Mouse (Mus musculus): ENCODE data around the gene Gm1043. TPM values are rescaled to one million over a fixed set of nuclear protein-coding genes. Genes with fewer than 3 reads are reported as not detected.

Gene Gm1043
- polyA plus RNA-seq, 1 experiment from 2014 or later: 4.3 TPM

DNA sequence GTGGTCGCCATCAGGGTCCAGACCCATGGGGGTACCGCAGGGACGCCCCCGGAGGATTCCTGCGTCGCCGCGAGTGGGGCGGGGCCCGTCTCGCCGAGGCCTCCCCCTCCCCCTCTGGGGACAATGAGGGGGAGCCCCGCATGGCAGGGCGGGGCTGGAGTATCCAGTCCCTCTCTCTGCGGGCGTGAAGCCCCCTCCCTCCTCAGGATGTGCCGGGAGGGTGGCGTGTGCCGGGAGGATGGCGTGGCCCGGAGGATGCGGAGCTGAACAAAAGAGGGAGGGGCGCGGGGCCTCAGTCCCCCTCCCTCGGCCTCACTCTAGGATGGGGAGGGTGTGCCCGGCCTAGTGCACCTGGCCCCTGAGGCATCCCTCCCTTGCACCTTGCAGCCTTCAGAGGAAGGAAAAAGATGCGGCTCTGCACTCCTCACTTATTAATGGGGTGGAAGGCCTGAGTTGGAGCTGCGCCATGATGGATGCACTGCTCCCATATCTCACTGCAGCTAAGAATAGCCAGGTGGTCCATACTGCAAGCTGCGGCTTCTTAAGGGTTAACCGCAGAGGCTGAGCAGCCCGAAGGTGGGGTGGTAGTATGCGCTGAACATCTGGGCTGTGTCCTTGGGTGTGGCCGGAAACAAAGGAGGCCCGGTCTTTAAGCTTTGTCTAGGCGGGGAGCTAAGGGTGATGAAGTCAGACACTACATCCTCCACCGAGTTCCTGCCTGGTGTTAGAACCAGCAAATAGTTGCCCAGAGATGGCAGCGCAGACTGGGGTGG lies 161.2 kb downstream of the Gm1043 start:
- H3K4me3 ChIP-seq (replicated peaks; ENCODE audit: low read length): peak overlapping the region; percentile 58
- ATAC-seq: peak; percentile 51
- peak overlapping the region; percentile 79 for H3K9ac ChIP-seq (replicated peaks; ENCODE audit: low read depth, low read length)
- H3K27ac ChIP-seq (ENCODE audit: low read length): peak overlapping the region; percentile 93
- H3K27me3 ChIP-seq (replicated peaks; ENCODE audit: control insufficient read depth, insufficient read depth, low read length): peaks cover 5% of the 10 kb centered on the region; the same call in 1 of the 2 replicates
- WGBS: under 1% methylated on average over 31 of the region's 37 CpGs
- H3K9me3 ChIP-seq (ENCODE audit: control insufficient read depth, low read length): no peaks in the 10 kb centered on the region
- no peaks in the 10 kb centered on the region for H3K36me3 ChIP-seq (ENCODE audit: control insufficient read depth, insufficient read depth)
- peaks cover 71% of the 10 kb centered on the region for H3K4me1 ChIP-seq (replicated peaks; ENCODE audit: control insufficient read depth, insufficient read depth, low read length)
- H3K4me2 ChIP-seq (ENCODE audit: low read length): peak overlapping the region; percentile 68

DNA sequence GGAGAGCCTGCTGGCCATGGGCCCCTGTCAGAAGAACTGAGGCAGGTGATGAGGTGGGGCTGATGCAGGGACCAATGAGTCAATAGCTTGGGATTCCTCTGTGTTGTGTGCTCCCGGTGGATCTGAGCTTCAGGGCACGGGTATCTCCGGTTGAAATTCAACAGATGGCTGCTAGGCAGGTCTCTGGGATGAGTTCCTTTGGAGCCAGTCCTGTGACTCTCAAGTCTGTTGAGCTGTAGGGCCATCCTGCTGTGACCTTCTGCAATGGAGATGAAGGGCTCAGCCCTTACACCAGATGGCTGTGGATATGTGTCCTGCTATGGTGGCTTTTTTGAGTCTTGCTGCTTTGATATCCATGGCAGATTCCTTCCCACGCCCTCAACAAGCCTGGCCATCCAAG lies 162.3 kb downstream of the Gm1043 start:
- Histone ChIP-seq H3K36me3 (ENCODE audit: control insufficient read depth, insufficient read depth) (no peaks in the 10 kb centered on the region), H3K9ac (replicated peaks; ENCODE audit: low read depth, low read length) (peak overlapping the region; percentile 56), H3K27me3 (replicated peaks; ENCODE audit: control insufficient read depth, insufficient read depth, low read length) (peaks cover 5% of the 10 kb centered on the region; the same call in 1 of the 2 replicates), H3K9me3 (ENCODE audit: control insufficient read depth, low read length) (no peaks in the 10 kb centered on the region), H3K4me2 (ENCODE audit: low read length) (peak overlapping the region; percentile 68), H3K4me1 (replicated peaks; ENCODE audit: control insufficient read depth, insufficient read depth, low read length) (peaks cover 71% of the 10 kb centered on the region), H3K27ac (ENCODE audit: low read length) (peak overlapping the region; percentile 39; the same call in 1 of the 2 replicates), H3K4me3 (replicated peaks; ENCODE audit: low read length) (peak overlapping the region; percentile 58)
- ATAC-seq: no peak
- 66% methylated on average over 4 of the region's 4 CpGs for WGBS

DNA sequence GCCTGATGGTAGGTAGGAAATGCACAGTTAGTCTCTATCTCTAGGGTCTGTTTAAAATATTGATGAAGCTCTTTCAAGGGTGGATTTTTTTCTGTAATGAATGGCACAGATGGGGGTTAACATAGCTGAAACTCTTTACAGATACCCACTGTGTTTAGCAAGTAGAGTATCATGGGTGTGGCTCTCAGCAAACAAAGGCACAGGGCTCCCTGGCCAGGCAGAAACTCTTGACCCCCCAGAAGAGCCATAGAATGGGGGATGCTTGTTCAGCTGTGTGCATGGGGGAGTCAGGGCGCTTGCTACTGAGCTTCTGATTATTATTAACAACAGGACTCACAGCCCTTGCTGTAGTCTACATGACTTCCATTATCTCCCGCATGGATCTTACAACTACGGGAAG lies 163.7 kb downstream of the Gm1043 start:
- Histone ChIP-seq H3K4me1 (replicated peaks; ENCODE audit: control insufficient read depth, insufficient read depth, low read length) (peaks cover 58% of the 10 kb centered on the region), H3K4me2 (ENCODE audit: low read length) (peak overlapping the region; percentile 68), H3K9ac (replicated peaks; ENCODE audit: low read depth, low read length) (no peak overlapping the region), H3K9me3 (ENCODE audit: control insufficient read depth, low read length) (no peaks in the 10 kb centered on the region), H3K27ac (ENCODE audit: low read length) (no peak overlapping the region), H3K4me3 (replicated peaks; ENCODE audit: low read length) (peak overlapping the region; percentile 58), H3K27me3 (replicated peaks; ENCODE audit: control insufficient read depth, insufficient read depth, low read length) (no peaks in the 10 kb centered on the region), H3K36me3 (ENCODE audit: control insufficient read depth, insufficient read depth) (no peaks in the 10 kb centered on the region)
- 74% methylated on average over 3 of the region's 3 CpGs for WGBS
- no peak for ATAC-seq

- ATAC-seq: no peak
- Histone ChIP-seq H3K4me2 (ENCODE audit: low read length) (no peak overlapping the region), H3K36me3 (ENCODE audit: control insufficient read depth, insufficient read depth) (no peaks in the 10 kb centered on the region), H3K4me3 (replicated peaks; ENCODE audit: low read length) (no peak overlapping the region), H3K9ac (replicated peaks; ENCODE audit: low read depth, low read length) (no peak overlapping the region), H3K27me3 (replicated peaks; ENCODE audit: control insufficient read depth, insufficient read depth, low read length) (no peaks in the 10 kb centered on the region), H3K27ac (ENCODE audit: low read length) (no peak overlapping the region), H3K9me3 (ENCODE audit: control insufficient read depth, low read length) (no peaks in the 10 kb centered on the region), H3K4me1 (replicated peaks; ENCODE audit: control insufficient read depth, insufficient read depth, low read length) (peaks cover 67% of the 10 kb centered on the region)
- WGBS: 78% methylated on average over 3 of the region's 3 CpGs
Measured at GRCm38 (mm10) chr5:37251596-37251995, 166.4 kb downstream of the Gm1043 start.

DNA sequence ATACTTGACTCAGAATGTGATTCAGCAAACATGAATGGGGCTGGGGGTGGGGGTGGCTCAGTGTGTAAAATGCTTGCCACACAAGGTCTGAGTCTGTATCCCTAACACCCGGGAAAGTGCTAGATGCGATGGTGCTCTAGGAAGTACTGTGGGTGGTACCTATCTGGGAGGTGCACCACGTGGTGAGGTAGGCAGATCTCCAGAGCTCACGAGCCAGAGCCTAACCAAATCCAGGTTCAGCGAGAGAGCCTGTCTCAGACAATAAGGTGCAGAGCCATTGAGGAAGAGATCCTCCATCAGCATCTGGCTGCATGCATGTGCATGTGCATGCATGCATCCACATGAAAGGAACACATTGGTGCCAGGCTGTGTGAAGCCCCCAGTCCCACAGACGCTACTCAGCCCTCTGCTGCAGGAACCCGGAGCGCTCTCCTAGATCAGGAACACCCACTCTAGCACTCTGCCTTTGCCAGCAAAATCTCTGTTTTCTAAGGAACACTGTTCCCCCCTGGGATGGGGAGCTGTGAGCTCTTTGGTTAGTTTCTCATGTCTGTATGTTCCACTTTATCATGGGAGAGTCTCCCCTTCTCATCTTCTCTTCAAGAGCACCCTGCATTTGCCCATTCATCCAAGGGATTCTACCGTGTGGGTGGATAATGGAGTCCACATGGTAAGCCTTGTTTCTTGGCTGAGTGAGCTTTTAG lies 167.1 kb downstream of the Gm1043 start:
- Histone ChIP-seq H3K4me1 (replicated peaks; ENCODE audit: control insufficient read depth, insufficient read depth, low read length) (peaks cover 73% of the 10 kb centered on the region), H3K9me3 (ENCODE audit: control insufficient read depth, low read length) (no peaks in the 10 kb centered on the region), H3K27me3 (replicated peaks; ENCODE audit: control insufficient read depth, insufficient read depth, low read length) (no peaks in the 10 kb centered on the region), H3K4me2 (ENCODE audit: low read length) (no peak overlapping the region), H3K27ac (ENCODE audit: low read length) (no peak overlapping the region), H3K9ac (replicated peaks; ENCODE audit: low read depth, low read length) (no peak overlapping the region), H3K4me3 (replicated peaks; ENCODE audit: low read length) (no peak overlapping the region), H3K36me3 (ENCODE audit: control insufficient read depth, insufficient read depth) (no peaks in the 10 kb centered on the region)
- WGBS: 78% methylated on average over 9 of the region's 9 CpGs
- ATAC-seq: no peak

- Histone ChIP-seq H3K27me3 (replicated peaks; ENCODE audit: control insufficient read depth, insufficient read depth, low read length) (no peaks in the 10 kb centered on the region), H3K9ac (replicated peaks; ENCODE audit: low read depth, low read length) (no peak overlapping the region), H3K27ac (ENCODE audit: low read length) (no peak overlapping the region), H3K9me3 (ENCODE audit: control insufficient read depth, low read length) (no peaks in the 10 kb centered on the region), H3K4me3 (replicated peaks; ENCODE audit: low read length) (no peak overlapping the region), H3K4me2 (ENCODE audit: low read length) (no peak overlapping the region), H3K4me1 (replicated peaks; ENCODE audit: control insufficient read depth, insufficient read depth, low read length) (peaks cover 63% of the 10 kb centered on the region), H3K36me3 (ENCODE audit: control insufficient read depth, insufficient read depth) (no peaks in the 10 kb centered on the region)
- 59% methylated on average over 4 of the region's 4 CpGs for WGBS
- ATAC-seq: no peak
Measured at GRCm38 (mm10) chr5:37254523-37254922, 169.4 kb downstream of the Gm1043 start.

DNA sequence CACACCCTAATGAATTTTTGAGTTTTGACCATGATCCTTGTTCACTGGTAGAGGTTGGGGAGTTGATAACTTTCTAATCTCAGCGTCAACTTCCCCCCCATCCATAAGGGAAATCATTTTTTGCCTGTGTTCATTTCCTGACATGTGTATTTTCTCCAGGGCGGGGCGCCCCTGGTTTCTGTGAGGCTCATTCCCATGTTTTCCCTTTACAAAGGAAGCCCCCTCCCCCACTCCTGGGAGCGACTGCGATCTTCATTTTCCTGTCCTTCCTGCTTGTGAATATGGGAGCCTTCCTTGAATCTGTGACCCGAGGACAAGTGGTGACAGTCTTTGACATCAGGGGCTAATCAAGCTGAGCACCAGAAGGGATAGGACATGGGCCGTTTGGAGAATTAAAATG lies 171.7 kb downstream of the Gm1043 start:
- Histone ChIP-seq H3K4me1 (replicated peaks; ENCODE audit: control insufficient read depth, insufficient read depth, low read length) (peaks cover 50% of the 10 kb centered on the region), H3K4me2 (ENCODE audit: low read length) (no peak overlapping the region), H3K27ac (ENCODE audit: low read length) (no peak overlapping the region), H3K9ac (replicated peaks; ENCODE audit: low read depth, low read length) (no peak overlapping the region), H3K27me3 (replicated peaks; ENCODE audit: control insufficient read depth, insufficient read depth, low read length) (no peaks in the 10 kb centered on the region), H3K9me3 (ENCODE audit: control insufficient read depth, low read length) (no peaks in the 10 kb centered on the region), H3K4me3 (replicated peaks; ENCODE audit: low read length) (no peak overlapping the region), H3K36me3 (ENCODE audit: control insufficient read depth, insufficient read depth) (no peaks in the 10 kb centered on the region)
- 70% methylated on average over 7 of the region's 7 CpGs for WGBS
- ATAC-seq: no peak

DNA sequence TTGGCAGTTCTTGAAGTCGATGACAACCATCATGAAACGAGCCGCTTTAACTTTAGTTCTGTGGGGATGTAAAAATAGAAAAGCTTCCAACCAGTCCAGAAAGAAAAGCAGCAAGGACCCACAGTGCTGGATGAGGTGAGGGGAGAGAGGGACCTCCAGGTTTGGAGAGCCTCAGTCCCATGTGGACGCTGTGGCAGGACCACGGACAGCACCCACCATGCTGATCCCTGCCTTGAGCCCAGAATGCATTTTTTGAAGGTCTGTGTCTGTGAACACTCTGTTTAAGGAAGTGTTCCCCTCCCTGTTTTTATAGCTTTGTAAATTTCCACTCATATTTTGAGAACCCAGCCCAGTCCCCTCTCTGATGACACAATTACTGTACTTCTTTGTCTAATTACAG lies 172.1 kb downstream of the Gm1043 start:
- no peaks in the 10 kb centered on the region for H3K27me3 ChIP-seq (replicated peaks; ENCODE audit: control insufficient read depth, insufficient read depth, low read length)
- peaks cover 53% of the 10 kb centered on the region for H3K4me1 ChIP-seq (replicated peaks; ENCODE audit: control insufficient read depth, insufficient read depth, low read length)
- H3K9me3 ChIP-seq (ENCODE audit: control insufficient read depth, low read length): no peaks in the 10 kb centered on the region
- no peaks in the 10 kb centered on the region for H3K36me3 ChIP-seq (ENCODE audit: control insufficient read depth, insufficient read depth)
- H3K27ac ChIP-seq (ENCODE audit: low read length): peak overlapping the region; percentile 37; the same call in 1 of the 2 replicates
- WGBS: 51% methylated on average over 5 of the region's 5 CpGs
- no peak overlapping the region for H3K4me2 ChIP-seq (ENCODE audit: low read length)
- H3K9ac ChIP-seq (replicated peaks; ENCODE audit: low read depth, low read length): no peak overlapping the region
- H3K4me3 ChIP-seq (replicated peaks; ENCODE audit: low read length): no peak overlapping the region
- ATAC-seq: no peak

GRCm38 (mm10) chr5:37261734-37262133 lies 176.6 kb downstream of the Gm1043 start:
- WGBS: 56% methylated on average over 5 of the region's 5 CpGs
- Histone ChIP-seq H3K4me3 (replicated peaks; ENCODE audit: low read length) (no peak overlapping the region), H3K4me1 (replicated peaks; ENCODE audit: control insufficient read depth, insufficient read depth, low read length) (peaks cover 29% of the 10 kb centered on the region), H3K4me2 (ENCODE audit: low read length) (no peak overlapping the region), H3K9ac (replicated peaks; ENCODE audit: low read depth, low read length) (no peak overlapping the region), H3K36me3 (ENCODE audit: control insufficient read depth, insufficient read depth) (peaks cover 13% of the 10 kb centered on the region), H3K27ac (ENCODE audit: low read length) (no peak overlapping the region), H3K9me3 (ENCODE audit: control insufficient read depth, low read length) (no peaks in the 10 kb centered on the region), H3K27me3 (replicated peaks; ENCODE audit: control insufficient read depth, insufficient read depth, low read length) (no peaks in the 10 kb centered on the region)
- ATAC-seq: peak; percentile 78

All from forebrain, embryonic 16.5 days (tissue).